Mouse (Mus musculus): ENCODE results near the gene Fam168a.

Fam168a gene

DNA sequence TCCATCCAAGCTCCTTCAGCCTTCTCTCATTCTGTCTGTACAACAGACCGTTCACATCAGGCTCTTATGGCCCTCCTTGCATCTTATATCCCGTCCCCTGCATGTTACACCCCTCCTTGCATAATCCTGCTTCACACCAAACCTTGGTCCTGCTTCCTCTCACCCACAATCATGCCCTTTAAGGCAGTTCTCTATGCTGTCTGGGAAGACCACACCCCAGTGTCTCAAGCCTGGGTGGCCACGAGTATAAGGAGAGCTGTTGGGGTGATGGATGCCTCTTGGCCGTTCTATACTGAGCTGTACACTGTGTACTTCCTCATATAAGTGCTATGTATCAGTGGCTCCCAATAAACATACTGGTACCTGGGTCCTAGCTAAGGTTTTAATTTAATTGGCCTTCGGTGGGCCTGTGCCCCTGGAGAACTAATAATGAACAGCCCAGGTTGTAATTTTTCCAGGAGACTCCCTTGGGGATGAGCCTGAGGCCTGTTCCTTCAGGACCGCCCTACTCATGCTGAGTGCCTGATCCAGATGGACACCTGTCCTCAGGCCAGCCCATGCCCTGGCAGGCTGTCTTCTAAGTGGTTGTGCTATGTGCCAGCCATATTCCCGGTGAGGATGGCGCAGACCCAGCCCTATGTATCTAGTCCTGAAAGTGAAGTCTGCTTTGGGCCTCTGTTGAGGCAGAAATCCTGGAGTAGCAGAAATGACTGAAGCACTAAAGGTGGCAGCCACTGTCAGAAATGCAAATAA, 163.6 kb downstream of the Fam168a start:
- DNase-seq: peak in 1 of 2 experiments; percentile 41

DNA sequence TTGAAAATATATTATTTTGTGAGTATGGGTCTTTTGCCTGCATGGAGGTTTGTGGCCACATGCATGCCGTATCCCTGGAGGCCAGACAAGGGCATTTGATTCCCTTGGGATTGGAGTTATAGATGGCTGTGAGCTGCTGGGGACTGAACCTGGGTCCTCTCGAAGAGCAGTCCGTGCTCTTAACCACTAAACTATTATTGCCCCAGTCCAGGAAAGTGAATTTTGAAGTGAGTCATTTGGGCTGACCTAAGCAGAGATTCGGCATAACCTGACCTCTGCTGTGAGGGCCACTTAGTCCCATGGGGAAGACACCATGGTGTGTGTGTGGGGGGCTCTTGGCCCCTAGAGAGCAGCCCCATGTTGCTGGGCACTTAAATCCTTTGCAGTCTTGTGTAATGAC, 164.9 kb downstream of the Fam168a start:
- DNase-seq: no peak

DNA sequence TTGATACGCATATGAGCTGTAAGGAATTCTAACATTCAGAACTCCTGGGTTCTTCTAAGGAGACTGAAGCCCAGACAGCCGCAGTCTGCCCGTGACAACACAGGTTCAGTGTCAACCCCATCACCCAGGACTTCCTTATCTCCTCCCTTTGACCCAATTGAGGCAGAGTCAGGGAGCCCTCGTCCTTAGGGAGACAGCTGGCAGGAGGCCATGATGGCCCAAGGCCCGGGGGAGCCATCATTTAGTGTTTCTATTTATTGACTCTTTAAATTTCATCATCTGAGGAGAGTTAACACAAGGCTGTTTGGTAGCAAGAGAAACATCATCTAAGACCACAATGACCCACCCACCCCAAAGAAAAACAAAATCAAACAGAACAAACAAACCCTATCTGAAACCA, 165.5 kb downstream of the Fam168a start:
- DNase-seq: no peak

DNA sequence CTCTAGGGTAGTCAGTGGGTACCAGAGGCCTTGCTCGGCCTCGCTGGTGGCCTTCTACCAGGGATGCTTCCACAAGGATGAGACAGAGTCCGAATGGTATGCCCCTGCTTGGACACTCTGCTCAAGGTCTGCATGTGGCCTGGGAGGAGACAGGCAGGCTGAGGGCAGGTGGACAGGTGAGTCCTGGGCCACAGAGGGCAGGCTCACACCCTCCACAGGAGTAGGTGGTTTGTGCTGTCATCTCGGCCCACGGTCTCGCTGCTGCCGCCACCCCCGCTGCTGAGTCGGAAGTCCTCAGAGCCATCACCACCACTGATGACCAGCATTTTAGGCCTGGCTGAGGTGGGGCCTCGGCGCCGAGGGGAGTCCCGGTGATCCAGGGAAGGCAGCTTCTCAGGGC, 166.8 kb downstream of the Fam168a start:
- no peak for DNase-seq

DNA sequence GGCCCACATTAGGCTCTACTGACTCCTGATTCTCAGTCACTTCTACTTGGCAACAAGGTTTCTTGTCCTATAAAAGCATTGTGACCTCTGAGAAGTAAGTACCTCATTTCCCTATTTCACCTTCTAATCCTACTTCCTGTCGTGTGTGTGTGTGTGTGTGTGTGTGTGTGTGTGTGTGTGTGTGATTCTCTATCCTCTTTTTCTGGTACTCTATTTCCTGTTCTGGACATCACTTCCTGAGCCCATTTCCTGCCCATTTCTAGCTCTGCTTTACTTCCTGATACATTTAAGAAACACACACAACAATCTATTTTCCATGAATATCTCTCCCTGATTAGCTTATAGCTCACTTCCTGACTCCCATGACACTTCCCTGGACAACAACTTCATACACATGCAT, 169.4 kb downstream of the Fam168a start:
- DNase-seq: no peak

DNA sequence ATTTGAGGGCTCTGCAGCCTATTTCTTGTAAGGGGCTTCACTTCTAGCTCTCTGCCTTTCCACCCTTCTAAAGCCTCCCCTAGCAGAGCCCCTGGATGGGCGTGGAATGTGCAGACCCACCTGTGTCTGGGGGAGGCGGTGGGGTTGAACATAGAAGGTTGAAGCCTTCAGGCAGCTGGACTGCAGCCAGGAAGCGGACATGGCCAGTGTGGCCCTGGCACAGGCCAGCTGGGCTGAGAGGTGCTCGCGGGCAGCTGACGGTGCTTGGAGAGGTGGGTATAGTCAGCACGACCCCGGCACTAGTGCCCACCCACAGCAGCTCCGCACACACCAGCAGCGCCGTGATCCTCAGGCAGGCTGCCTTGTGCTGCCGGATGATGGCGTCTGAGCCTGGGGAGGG, 169.9 kb downstream of the Fam168a start:
- DNase-seq: no peak

DNA sequence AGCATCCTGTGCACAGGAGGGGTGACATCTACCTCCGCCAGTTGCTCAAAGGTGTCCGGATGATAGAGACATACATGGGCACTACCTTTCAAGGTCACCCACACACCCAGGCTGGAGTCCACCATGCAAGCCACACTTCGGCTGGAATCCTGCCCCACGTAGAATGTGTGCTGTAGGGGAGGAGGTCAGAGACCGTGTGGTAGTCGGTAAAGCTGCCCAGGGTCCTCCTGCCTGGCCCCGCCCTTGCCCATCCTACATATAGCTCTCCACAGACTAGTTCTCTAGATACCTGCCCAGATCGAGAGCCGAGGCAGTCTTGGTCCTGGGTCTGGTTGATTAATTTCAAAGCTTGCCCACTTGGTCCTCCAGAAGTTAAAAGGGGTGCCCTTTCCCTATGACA, 170.3 kb downstream of the Fam168a start:
- DNase-seq: no peak

DNA sequence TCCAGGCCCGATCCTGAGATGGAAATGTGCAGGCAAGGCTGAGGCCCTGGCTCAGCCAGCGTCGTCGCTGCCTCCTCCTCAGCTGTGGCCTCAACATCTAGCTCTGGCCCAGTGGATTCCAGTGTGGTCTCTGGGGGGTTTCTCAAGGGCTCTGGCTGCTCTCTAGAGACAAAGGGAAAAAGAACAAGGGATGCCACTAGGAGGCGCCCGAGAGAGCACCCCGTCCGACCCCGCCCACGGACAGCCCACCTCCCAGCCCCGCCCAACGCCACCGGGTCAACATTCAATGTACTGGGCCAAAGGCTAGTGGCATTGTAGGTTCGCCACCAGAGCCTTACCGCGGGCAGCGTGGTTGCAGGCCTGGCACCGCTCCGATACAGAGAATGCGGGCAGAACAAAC, 173.2 kb downstream of the Fam168a start:
- DNase-seq: peak; percentile 46 to 56

DNA sequence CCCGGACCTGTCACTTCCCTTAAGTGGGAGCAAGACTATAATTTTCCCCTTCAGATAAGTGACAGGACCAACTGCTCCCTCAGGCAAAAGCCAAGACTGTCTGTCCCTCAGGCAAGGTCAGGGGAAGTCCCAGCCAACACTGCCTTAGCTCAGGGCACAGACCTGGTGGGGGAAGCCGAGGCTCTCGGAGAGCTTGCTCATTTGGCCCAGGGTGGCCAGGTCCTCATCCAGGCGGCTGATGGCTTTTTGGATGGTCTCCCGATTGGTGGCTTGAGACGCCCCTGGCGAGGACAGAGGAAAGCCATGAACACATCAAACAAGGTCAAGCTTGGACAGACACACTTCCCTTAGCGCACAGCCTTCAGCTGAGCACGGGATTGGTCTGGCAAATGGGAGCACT, 175.1 kb downstream of the Fam168a start:
- no peak for DNase-seq

DNA sequence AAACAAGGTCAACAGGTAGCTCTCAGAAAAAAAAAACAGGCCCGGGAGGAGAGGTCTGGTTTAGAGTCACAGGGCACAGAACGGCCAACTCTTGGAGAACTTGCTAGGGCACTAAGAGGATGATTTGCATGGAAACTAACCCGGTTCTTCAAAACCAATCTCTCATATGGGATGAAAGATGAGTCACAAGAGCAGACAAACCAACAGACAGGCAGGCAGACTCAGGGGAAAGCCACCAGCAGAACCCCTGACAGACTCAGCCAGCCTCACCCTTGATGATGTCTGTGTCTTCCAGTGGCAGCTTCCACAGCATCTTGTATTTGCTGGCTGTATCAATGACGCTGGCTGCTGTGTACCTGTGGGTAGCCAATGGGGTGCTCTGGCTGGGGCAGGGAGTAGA, 175.5 kb downstream of the Fam168a start:
- no peak for DNase-seq

DNA sequence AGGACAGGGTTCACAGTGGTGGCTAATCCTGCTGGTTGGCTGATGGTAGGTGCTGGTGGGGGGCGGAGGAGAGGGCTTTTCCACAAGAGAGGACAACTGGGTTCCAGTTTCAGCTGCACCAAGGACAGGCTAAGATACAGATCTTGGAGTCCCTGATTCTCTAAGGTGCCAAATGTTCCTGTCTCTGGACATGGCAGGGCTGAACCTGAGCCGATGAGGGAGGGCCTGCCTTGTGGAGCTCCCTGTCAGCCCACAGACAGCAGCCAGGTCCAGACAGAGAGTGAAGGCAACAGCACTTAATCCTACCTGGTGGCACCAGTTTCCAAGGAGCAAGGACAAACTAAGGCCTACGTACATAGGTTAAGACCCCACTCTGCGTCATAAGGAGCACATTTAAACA, 178.0 kb downstream of the Fam168a start:
- no peak for DNase-seq

DNA sequence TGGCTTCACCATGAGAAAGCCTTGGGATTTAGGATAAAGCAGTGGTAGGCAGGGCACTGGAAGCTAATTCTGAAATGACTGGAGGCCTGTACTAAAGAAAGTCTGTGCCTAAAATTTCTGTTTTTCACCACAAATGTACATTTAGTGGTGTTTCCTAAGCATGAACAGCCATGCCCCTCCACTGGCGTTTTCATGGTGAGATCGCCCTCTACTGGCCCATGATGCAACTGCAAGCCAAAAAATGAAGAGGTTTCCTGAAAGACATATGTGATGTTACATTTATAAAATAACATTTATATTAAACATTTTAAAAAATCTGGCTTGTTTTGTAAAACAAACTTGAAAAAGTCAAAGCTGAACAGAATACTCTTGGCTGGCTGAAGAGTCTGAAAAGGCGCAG, 180.1 kb downstream of the Fam168a start:
- DNase-seq: peak; percentile 56 to 68
